Mouse (Mus musculus) adrenal gland, adult (tissue): Measurements from ENCODE around the gene Sost.
"Not testable (repeated sequence)": the region's sequence is repeated elsewhere in the genome, so short reads cannot be mapped to it uniquely, and the experiment has no call there.

ENCODE experiments used
- DNase-seq, 2 experiments: peaks; one replicate each; pipeline ENCODE4 v3.0.0; 2022 to 2023; ENCODE audit warnings: low spot score in 1 of 2; ENCODE audit not compliant: inconsistent age in 2 of 2

The Sost gene

GRCm38 (mm10) chr11:101966965-101967614 lies at the start of gene Sost:
Gene Sost, minus strand, starts transcription at chr11:101967015.
- DNase-seq = no peak

- DNase-seq = no peak
These were observed 49.3 kb upstream of the Sost start for GRCm38 (mm10) chr11:102016136-102016535.

DNA sequence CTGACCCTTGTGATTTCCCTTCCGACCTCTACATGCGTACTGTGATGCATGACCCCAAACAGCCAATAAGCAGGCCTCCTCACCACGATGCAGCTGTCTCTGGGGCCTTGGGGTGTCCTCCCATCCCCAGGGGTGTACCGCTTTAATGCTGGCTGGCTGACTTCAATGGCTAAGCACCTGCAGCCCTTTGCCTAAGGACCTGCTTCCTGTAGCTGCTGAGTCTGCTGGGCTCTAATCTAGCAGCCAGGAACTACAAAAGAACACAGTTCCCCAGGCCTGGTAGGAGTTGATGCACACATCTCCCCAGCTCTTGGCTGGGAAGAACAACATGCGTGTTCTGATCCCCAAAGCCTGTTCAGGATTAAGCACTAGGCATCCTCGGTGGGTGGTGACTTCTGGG lies 48.7 kb upstream of the Sost start:
- no peak for DNase-seq

GRCm38 (mm10) chr11:102013201-102013600 lies 46.4 kb upstream of the Sost start:
- DNase-seq = no peak

DNA sequence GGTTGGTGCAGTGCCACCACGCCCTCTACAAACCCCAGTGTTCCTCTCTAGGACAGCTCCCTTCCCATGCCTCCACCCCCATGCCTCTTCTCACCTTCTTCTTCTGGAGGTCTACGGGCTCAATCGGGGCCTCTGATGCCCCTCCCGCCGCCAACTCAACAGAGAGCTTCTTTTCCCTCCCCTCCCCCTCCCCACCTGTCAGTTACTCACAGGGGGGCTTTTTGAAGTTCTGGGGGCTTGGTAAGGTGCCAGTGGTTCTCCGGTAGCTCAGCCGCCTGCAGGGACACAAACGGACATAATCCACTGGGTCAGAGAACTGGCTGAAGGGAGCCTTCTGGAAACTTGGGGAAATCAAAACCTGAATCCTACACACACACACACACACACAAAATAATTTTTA lies 44.7 kb upstream of the Sost start:
- no peak for DNase-seq

- no peak for DNase-seq
These were observed 43.3 kb upstream of the Sost start for GRCm38 (mm10) chr11:102010140-102010539.

- no peak for DNase-seq
These were observed 42.3 kb upstream of the Sost start for GRCm38 (mm10) chr11:102008954-102009637.

DNA sequence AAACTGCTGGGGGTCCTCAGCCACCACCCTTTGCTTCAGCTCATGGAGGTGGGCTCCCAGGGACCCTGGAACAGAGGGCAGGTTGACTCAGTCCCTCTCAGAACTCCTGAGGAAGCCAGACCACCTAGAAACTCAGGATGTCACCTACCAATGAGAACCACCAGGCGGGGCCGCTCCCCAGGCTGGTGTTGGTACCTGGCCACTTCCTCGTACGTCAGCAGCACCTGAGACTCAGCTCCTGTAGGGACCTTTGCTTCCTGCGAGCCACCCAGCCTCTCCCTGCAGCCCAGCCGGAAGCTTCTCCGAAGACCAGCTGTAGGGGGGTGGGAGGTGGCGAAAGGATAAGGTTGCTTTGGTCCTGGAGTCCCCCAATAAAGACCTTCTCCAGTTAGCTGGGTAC lies 41.6 kb upstream of the Sost start:
- DNase-seq = no peak

DNA sequence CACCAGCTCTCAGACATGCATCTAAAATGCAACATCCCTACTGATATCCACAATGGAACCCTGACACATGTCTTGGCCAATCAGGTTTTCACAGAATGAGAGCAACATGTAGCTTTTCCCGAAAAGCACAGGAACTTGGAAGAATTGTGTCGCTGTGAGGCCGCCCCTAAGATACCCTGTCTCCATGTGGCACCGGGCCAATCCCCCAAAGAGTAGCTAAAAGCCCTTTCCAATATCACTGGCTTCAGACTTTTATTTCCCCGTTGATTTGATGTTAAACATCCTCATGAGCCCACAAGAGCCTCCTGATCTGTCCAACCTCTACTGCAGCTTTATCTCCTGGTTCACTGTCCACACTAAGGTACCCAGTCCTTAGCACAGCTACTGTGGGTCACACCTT lies 39.9 kb upstream of the Sost start:
- no peak for DNase-seq

DNA sequence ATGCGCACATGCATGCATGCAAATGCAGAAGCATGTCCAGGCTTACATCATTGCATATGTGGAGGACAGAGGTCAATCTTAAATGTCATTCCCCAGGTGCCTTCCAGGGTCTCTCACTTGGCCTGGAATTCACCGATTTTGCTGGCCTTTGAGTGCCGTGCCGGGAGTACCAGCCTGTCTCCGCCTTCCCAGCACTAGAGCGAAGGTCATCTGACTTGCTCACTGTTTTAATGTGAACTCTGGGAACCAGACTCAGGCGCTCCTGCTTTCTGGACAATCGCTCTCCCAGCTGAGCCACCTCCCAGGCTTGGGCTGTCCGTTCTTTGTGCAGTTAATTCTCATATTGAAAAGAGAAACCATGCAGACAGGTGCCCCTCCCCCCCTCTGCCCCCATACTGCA lies 39.5 kb upstream of the Sost start:
- peak in 1 of 2 experiments; percentile 54 for DNase-seq

- DNase-seq = no peak
These were observed 37.4 kb upstream of the Sost start for GRCm38 (mm10) chr11:102004251-102004650.

DNA sequence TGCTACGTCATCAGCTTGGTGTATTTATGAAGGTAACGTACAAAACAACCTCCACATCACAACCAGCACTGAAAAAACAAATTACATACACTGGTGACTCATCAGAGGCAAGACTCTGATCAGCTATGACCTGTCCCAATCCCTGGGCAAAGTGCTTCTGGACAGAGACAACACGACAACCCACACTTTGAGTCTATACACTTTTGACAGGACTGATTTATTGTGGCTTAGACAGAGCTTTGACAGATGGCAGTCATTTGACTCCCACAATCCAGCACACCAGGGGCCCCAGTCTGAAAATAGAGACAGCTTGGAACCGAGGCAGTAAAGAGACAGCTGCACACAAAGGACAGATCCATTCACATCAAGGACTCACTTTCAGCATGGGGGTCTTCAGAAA lies 32.7 kb upstream of the Sost start:
- no peak for DNase-seq

- DNase-seq = no peak
These were observed 31.4 kb upstream of the Sost start for GRCm38 (mm10) chr11:101998258-101998657.

DNA sequence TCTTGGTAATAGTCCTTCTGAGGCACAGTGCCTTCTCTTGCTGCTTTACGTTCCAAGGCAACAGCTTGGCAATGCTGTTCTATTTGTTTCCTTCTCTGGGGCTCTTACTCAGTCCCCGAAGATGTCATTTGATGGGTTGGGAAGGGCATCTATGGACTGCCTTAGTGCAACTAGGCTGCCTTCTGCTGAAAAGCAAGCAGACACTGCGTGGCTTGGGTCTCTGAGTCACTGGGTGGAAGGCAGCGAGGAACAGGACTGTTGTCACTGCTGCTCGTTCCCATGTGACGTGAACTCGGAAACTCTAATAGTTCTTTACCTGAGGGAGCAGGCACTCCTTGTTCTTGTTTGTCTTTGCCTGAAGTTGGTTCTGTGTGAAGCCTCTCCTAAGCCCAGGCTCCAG lies 29.1 kb upstream of the Sost start:
- no peak for DNase-seq

GRCm38 (mm10) chr11:101994100-101994499 lies 27.3 kb upstream of the Sost start:
- DNase-seq = no peak

- no peak for DNase-seq
These were observed 25.6 kb upstream of the Sost start for GRCm38 (mm10) chr11:101992411-101992810.

DNA sequence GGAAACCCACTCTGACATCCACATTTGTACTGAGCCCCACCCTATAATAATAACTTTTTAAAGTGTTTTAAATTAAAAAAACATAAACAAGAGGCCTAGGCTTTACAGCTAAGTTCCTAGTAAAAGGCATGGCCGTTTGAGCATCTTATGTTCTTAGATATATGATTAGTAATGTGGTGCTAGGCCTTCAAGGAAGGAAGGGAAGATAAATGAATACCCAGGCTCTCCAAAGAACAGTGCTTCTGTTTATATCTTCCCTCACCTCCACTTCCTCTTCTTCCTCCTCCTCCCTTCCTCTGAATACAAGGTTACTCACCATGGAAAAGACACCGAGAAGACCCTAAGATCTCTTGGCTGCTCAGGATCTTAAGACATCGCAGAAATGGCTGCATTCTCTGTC lies 25.0 kb upstream of the Sost start:
- DNase-seq = no peak

- DNase-seq = no peak
These were observed 23.4 kb upstream of the Sost start for GRCm38 (mm10) chr11:101990244-101990643.

DNA sequence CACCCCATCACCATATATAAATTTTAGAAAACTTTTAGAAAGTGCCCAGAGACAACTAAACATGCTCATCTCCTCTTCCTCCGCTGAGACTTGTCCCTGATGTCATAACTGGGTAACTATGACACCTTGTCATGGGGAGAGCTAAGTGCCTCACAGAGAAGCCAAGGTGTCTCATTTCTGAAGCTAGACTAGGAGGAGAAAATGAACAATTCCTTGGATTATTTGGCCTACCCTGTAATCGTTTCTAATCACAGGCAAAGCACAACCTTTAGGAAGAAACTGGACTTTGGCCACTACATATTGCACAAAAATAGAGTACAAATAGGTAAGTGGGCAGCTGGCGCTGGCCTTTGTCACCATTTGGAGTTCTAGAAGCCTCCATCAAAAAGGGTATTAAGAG lies 20.1 kb upstream of the Sost start, which contains the start of gene Dusp3:
Gene Dusp3 (minus strand): TSS at position 101 of the 400 bp plus-strand sequence.
- DNase-seq = no peak

DNA sequence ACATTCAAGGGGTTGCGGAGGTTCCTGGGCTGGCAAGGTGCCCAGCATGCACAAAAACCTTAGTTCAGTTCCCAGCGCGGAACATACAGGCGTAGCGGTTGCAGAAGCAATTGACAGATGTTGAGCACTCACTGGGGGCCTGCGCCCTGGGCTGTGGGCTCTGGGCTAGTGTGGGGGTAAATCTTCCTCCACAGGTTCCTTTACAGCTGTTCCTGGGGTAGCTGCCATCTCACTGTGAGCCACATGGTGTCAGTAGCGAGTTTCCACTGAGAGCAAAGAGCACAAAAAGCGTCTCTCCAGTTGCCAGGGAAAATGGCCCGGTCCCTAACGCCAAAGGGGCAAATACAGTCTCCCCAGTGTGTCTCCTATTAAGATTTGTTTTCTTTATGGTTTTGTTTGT lies 19.2 kb upstream of the Sost start:
- DNase-seq = peak; percentile 85 to 96

GRCm38 (mm10) chr11:101985450-101985849 lies 18.6 kb upstream of the Sost start:
- not testable (repeated sequence) for DNase-seq
